Mouse (Mus musculus) embryonic stem cell, embryonic (primary cell): ENCODE data around the gene Dock2.

Experiments
- CTCF ChIA-PET, 4 experiments: fragments of 300-600 bp in 2 of 4; fragments of 350-600 bp in 2 of 4; sonication (Branson Sonifier 250); formaldehyde crosslinking; loops; one replicate each; lab custom pipeline; 2022; ENCODE audit warnings: inconsistent platforms in 2 of 4; lab: Charles Lee
- POLR2A ChIA-PET, 4 experiments: fragments of 300-600 bp in 2 of 4; fragments of 350-600 bp in 2 of 4; sonication (Branson Sonifier 250); formaldehyde crosslinking; loops; one replicate each; lab custom pipeline; 2022; ENCODE audit warnings: antibody characterized with exemption in 4 of 4, inconsistent platforms in 1 of 4; lab: Charles Lee

Dock2 gene

GRCm38 (mm10) chr11:34212853-34213252, 570.8 kb downstream of the Dock2 start:
- ChIA-PET CTCF (interaction anchor here (0.6 to 3.6 kb wide), 14 partner anchors 10 to 487 kb away, joined by 3 to 32 read pairs (median 4); no protein-coding TSS in a partner anchor), POLR2A (no interaction called here)

DNA sequence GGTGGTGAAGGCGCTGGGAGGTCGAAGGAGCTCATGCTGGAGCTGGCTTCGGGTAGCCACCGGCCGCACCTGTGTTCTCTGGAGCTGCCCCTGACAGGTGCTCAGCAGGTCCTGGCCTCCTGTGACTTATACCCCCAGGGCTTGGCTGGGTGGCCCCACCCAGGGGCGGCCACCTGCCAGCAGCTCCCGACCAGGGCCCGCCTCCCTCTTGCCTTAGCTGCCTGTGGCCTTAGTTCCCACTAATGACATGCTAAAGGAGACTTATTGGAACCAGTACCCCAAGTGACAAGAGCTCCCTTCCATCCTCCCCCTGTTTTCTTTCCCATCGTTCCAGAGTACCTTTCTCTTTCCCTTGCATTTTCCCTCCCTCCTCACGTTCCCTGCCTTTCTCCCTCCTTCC, 575.7 kb downstream of the Dock2 start, which contains the start of gene Foxi1:
Foxi1 (minus strand) TSS at position 101 of the 400 bp plus-strand sequence.
- CTCF ChIA-PET, result interaction anchor here in 3 of 4 experiments (0.7 to 4.3 kb wide), 7 partner anchors 59 to 482 kb away, joined by 3 to 14 read pairs (median 4); no protein-coding TSS in a partner anchor
- POLR2A ChIA-PET, result interaction anchor here in 1 of 4 experiments (0.6 to 1.3 kb wide), 2 partner anchors 16 to 53 kb away, joined by 3 read pairs; no protein-coding TSS in a partner anchor

DNA sequence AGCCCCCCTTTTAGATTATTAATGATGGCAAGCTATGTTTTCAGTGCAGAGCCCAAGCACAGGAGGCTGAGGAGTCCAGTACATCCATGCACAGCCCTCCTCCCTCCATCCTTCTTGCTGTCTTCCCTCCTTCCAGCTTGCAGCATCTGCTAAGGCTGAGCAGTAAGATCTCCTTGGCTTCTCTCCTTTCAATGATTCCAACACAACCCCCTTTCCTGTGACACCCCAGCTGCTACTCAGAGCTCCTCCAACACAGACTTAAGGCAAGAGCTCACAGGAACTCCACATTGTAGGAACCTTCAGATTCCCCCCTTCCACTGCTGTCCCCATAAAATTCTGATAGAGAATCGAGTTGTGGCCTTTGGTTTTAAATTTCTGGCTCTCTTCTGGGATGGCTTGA, 580.9 kb downstream of the Dock2 start:
- ChIA-PET POLR2A (interaction anchor here in 1 of 4 experiments (0.7 kb wide), 1 partner anchor 12 kb away, joined by 3 read pairs; no protein-coding TSS in a partner anchor), CTCF (interaction anchor here in 3 of 4 experiments (0.7 to 1.7 kb wide), 3 partner anchors 10 to 54 kb away, joined by 3 to 9 read pairs (median 5); no protein-coding TSS in a partner anchor)

GRCm38 (mm10) chr11:34195142-34195541, 588.5 kb downstream of the Dock2 start:
- ChIA-PET POLR2A (no interaction called here), CTCF (interaction anchor here in 2 of 4 experiments (0.5 to 0.6 kb wide), 2 partner anchors 72 to 120 kb away, joined by 3 to 6 read pairs; no protein-coding TSS in a partner anchor)

- CTCF ChIA-PET, result interaction anchor here in 2 of 4 experiments (0.6 to 1.2 kb wide), 3 partner anchors 20 to 185 kb away, joined by 3 read pairs; no protein-coding TSS in a partner anchor
- POLR2A ChIA-PET, result no interaction called here
Measured at GRCm38 (mm10) chr11:34194158-34194941, 589.3 kb downstream of the Dock2 start.

DNA sequence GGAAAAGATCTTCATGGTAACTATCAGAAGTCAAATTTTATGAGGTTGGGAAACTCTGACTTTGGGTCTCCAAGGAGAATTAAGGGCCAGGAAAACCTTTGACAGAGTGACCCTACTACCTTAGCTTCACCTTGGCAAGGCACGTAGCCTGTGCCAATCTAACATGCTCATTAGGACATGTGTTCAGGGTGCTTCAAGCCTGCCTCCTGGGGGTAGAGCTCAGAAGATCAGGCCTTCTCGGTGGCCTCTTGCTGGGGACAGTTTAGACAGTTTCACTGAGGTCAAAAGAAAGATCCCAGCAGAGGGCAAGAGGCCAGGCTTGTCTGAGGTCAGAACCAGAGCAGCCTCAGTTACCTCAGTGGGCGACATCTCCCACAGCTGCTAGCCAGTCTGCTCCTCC, 590.0 kb downstream of the Dock2 start:
- POLR2A ChIA-PET, result no interaction called here

GRCm38 (mm10) chr11:34184266-34184665, 599.4 kb downstream of the Dock2 start:
- ChIA-PET POLR2A (no interaction called here), CTCF (no interaction called here)

More for the DNA sequence above, 590.0 kb downstream of the Dock2 start:
- CTCF ChIA-PET, result interaction anchor here in 2 of 4 experiments (0.6 to 1.2 kb wide), 4 partner anchors 19 to 1957 kb away, joined by 3 read pairs; no protein-coding TSS in a partner anchor

- CTCF ChIA-PET, result no interaction called here
- POLR2A ChIA-PET, result interaction anchor here in 1 of 4 experiments (1.2 kb wide), 1 partner anchor 32 kb away, joined by 3 read pairs; no protein-coding TSS in a partner anchor
Measured at GRCm38 (mm10) chr11:34181214-34182117, 602.2 kb downstream of the Dock2 start.

GRCm38 (mm10) chr11:34178752-34179151, 604.9 kb downstream of the Dock2 start:
- POLR2A ChIA-PET, result no interaction called here
- CTCF ChIA-PET, result interaction anchor here in 1 of 4 experiments (1.2 kb wide), 1 partner anchor 30 kb away, joined by 3 read pairs; no protein-coding TSS in a partner anchor
